Mouse (Mus musculus) brain, adult 10 weeks (tissue): ENCODE data around the gene Slc12a6. TPM values are rescaled to one million over a fixed set of nuclear protein-coding genes. Genes with fewer than 3 reads are reported as not detected.

Source experiments
- polyA plus RNA-seq: library from polyadenylated mRNA; stranded (reverse); fragments of 350-450 nt; fragmentation: Illumina TruSeq; extraction: RNeasy Lipid Tissue Mini Kit (QIAGEN cat#74804); gene quantifications from one replicate; pipeline ENCODE4 v1.2.3, GENCODE M21; 2015; ENCODE audit warnings: low read depth, low replicate concordance

Slc12a6 gene
- polyA plus RNA-seq = 75.7 TPM

DNA sequence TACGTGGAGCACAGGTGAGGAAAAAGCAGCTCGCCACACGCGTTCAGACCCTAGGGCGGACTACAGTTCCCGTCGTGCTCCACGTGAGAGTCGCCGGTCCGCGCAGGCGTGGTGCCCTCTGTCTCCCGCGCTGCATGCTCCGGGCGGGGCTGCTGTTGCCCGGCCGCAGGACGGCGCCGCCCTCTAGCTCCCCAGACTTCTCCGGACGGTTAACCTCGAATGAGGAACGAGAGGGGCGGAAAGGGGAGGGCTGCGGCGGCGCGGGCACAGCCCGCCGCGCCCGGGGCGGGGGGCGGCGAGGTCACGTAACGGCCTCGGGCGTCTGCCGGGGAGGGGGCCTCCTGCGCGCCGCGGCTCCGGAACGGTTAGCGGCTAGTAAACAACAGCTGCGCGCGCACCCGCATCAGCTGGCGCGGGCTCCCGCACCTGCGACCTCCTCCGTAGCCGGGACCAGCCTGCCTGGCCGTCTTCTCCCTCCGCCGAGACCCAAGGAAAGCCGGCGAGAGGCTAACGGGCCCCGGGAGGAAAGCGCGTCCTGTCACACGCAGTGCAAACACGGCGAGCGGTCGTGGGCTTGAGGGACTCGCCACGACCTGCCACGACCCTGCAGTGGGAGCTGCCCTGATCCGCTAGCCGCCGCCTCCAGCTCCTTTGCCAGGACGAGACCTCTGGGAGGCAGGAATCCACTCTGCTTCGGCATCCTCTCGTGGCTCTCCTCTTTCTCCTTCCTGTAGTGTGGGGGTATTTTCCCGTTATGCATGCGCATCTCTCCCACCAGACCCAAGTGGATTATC, at the start of gene Slc12a6:
Gene Slc12a6, plus strand, starts transcription at position 378 of the 794 bp plus-strand sequence.

DNA sequence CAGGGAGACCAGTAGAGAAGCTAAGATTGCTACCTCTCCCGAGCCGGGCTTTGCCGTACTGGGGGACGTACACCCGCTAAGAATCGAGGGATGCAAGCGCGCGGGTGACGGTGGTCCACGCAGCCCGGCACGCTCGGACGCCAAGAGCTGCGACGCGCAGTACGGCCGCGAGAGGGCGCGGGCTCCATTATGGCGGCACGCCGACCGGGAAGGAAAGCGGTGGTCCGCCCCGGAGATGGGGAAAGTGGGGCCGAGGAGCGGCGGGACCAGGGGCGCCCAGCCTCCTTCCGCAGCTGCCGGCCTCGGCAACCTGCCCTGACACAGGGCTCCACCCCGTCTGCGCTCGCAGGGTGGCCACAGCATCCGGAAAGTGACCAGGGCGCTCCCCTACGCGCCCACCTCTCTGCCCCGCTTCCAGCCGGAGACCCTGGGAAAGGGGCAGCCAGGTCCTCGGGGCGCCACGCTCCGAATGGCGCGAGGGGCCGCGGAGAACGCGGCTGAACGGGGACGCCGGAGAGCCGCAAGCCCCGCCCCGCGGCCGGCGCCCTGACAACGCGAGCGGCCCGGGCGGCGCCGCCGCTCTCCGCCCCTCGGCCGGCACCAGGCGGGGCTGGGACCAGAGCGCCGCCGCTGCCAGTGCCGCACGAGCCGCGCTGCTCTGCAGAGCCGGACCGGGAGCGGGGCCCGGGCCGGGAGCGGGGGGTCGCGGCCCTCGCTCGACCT, 26.3 kb upstream of the Slc12a6 start, which contains the start of gene Lpcat4:
Gene Lpcat4, plus strand, starts transcription at position 257 of the 723 bp plus-strand sequence.

DNA sequence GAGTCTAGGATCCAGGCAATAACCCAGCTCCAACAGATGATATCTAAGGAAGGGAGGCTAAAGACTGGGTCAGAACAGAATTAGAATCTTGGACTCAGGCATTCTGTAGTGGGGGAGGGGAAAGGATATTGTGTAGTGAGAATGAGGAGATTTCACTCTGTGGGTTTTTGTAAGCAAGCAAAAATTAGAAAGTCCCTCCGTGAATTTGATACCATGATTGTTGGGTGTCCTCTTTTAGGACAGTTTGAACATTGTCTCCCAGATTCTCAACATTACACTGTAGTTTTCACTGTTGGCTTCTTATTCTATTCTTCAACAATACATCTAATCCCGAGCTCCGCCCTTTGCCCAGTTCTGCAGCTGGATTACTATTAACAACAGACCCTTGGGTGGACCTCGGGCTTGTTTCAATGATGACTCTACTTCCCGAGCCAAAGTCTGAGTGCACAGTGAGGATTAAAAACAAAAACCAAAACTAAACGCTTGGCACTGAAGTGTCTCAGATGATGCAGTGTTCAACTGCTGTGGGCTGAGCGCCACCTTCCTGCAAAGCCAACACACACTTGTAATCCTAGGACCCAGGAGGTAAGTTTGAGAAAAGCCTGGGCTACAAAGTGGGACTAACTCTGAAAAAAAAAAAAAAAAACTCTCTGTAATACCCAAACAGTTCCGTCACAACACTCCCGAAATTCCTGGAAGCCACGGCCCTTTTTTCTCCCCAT, 6.2 kb upstream of the Slc12a6 start, which contains the start of gene Nutm1:
Gene Nutm1, minus strand, starts transcription at position 51 of the 722 bp plus-strand sequence.

DNA sequence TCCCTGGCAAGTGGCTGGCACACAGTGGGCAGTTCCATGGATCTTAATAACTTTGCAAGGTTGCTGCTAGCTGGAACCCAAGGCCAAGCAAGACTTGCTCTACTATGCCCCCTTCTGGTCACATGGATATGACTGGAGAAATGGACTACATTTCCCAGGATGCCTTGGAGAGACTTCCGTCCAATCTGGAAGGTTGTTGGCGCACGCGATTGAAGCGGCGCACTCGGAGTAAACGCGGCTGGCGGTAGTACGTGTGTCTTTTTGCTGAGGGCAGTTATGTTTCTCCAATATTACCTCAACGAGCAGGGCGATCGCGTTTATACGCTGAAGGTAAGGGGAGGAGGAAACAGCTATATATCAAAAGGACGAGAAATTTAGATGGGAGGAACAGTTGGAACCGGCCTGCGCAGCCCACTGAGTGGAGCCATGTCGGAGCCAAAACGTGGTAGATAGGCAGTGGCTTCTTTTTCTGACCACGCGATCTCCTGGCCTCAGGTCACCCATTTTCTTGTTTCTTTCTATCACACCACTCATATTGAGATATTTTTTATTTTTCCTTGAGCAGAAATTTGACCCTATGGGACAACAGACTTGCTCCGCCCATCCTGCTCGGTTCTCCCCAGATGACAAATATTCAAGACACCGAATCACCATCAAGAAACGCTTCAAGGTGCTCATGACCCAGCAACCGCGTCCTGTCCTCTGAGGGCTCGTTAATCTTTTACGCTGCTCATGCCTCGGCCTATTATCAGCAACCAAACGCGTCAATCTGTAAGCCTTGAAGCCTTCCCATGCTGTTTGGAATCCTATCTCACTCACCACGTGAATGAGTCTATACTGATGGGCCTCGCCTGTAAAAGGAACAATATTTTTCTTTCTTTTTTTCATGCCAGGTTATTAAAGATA, 3.6 kb upstream of the Slc12a6 start, which contains the start of gene Nop10:
Gene Nop10, plus strand, starts transcription at position 179 of the 906 bp plus-strand sequence.

DNA sequence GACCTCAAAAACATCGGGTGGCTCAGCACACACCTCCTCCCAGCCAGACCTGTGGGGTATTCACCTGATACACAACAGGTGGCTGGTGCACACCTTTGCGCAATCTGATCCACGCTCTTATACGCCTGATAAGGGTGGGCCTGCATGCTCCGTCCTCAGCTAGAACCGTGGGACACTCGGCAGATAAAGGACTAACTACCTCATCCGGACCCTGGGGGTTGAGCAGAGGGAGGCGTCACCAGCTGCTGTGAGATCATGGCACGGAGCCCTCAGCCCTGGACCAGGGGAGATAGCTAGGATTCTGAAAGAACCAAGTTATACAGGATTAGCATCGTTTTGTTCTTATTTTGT, 592 bp downstream of the Slc12a6 start, which contains the start of gene Gm21985:
Gene Gm21985, plus strand, starts transcription at position 73 of the 351 bp plus-strand sequence.

DNA sequence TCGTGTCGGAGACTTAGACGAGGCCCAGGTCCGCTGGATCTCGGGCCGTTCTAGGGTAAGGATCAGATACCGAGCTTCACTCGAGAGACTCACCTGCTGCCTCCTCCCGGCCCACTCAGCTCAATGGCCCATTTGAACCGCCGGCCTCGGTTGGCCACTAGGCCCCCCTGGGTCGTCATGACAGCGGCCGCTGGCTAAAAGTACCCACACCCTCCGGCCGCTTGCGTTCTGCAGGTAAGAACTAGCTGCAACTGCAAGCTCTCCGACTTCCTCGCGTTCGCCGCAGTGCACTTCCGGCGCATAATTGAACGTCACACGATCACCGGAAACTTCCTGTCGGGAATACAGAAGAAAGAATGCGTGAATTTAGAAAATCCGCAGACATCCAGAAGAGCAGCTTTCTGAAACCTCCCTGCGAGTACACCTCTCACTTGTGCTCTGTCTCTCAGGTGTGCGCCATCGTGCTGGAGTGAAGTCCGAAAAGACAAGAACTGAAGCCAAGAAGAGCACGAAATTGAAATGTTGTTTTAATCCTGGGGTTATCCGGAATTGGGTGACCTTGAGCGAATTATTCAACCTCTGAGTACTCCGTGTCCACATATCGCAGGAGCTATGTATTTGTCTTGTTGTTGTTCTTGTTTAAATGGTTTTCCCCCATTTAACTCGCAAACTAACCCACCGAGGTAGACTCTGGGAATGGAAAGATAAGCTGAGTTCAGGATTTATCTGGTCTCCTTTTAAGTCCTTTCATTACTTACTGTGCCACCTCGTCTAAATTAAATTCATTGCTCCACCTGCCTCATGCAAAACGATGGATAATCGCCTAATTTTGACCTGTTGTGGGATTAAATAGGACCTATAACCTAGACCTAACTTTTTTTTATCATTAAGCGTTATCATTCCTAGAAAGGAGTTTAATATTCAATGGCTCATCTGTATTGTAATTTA, 102.4 kb downstream of the Slc12a6 start, which contains the start of gene Emc4:
Gene Emc4, minus strand, starts transcription at position 302 of the 948 bp plus-strand sequence.

DNA sequence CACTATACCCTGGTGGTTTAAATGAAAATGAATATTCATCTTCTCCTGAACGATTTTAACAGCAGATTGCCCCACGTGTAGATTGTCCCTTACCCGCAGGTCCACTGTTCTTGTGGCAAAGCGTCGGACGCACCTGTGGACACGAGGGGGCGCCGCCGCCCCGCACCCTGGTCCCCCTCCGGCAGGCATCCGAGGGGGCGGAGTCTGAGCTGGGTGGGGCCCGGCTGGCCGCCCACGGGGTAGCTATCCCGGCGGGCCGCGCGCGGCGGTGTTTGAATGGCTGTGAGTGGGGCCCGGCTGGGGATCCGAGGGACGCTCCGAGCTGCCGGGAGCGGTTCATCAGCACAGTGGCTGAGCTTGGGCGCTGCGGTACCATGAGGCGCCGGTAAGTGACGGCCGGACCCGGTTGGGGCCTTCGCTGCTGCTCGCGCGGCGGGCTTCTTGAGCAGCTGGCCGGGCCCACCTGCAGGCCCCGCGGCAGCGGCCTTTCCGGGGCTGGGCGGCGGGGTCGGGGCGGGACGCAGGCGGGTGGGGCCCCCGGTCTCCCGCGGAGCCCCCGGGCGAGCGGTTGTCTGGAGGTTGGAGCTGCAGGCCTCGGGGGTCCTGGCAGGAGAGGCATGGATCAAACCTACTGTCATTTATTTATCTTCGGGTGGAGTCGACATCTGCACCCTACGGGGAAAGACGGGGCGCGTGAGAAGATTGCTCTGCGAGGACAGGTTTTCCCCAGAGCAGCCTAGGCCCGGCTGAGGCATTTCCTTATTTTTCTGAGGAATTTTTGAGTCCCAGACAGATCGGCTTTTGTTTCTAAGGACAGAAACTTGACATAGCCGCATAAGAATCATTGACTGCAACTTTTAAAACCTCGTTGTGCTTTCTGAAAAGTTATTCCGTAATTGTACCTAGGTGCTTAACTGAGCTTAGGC, 113.6 kb downstream of the Slc12a6 start, which contains the start of gene Katnbl1:
Gene Katnbl1, plus strand, starts transcription at position 239 of the 926 bp plus-strand sequence.

Other genes with a start within 250 kb of the Slc12a6 start
- not detected for gene Olfr1311, start 241.4 kb upstream of the Slc12a6 start, polyA plus RNA-seq
- gene Olfr1312, start 215.6 kb upstream of the Slc12a6 start, polyA plus RNA-seq = not detected
- not detected for gene Olfr1313, start 188.0 kb upstream of the Slc12a6 start, polyA plus RNA-seq
- gene Olfr1314, start 169.0 kb upstream of the Slc12a6 start, polyA plus RNA-seq = not detected
- not detected for gene Olfr1315-ps1, start 150.4 kb upstream of the Slc12a6 start, polyA plus RNA-seq
- gene Olfr1316, start 130.8 kb upstream of the Slc12a6 start, polyA plus RNA-seq = not detected
- gene Olfr1317, start 125.5 kb upstream of the Slc12a6 start, polyA plus RNA-seq = not detected
- gene Olfr1318, start 111.6 kb upstream of the Slc12a6 start, polyA plus RNA-seq = not detected
- 120 TPM for gene Lpcat4, start 26.4 kb upstream of the Slc12a6 start, polyA plus RNA-seq
- not detected for gene Nutm1, start 6.5 kb upstream of the Slc12a6 start, polyA plus RNA-seq
- gene Nop10, start 3.9 kb upstream of the Slc12a6 start, polyA plus RNA-seq = 93.6 TPM
- gene Gm21985, start 489 bp downstream of the Slc12a6 start, polyA plus RNA-seq = 1.1 TPM
- 344 TPM for gene Emc4, start 102.2 kb downstream of the Slc12a6 start, polyA plus RNA-seq
- gene Katnbl1, start 113.4 kb downstream of the Slc12a6 start, polyA plus RNA-seq = 14.8 TPM
- gene Emc7, start 189.2 kb downstream of the Slc12a6 start, polyA plus RNA-seq = 54.2 TPM
- 0.76 TPM for gene Chrm5, start 214.9 kb downstream of the Slc12a6 start, polyA plus RNA-seq
- 10.6 TPM for gene Aven, start 227.1 kb downstream of the Slc12a6 start, polyA plus RNA-seq